Mouse (Mus musculus): Measurements from ENCODE around the gene Rnf144b.

DNA sequence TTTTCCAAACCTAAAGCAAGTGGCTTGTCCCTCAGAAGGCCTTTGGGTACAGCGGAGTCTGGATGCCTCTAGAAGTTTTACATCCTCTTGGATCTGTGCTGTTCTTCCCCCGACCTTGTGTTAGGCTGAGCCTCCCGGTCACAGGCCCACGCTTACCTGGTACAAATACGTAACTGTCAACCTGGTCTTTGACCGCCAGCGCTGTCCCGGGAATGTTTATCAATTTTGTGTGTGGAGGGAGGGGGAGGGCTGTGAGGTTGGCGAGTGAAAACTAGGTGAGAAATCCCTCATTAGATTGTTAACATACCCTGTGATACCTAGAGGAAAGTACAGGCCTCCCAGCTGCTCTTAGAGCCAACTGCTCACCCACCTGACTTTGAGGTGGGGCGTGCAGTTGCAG lies 27.5 kb downstream of the Rnf144b start:
- no peak for TF ChIP-seq POLR2A (IDR thresholded peaks at IDR 0.05; ENCODE audit: control insufficient read depth, extremely low read depth, insufficient read depth, low read length, poor library complexity)
- TF ChIP-seq CTCF (IDR thresholded peaks at IDR 0.05; ENCODE audit: borderline replicate concordance, control insufficient read depth, extremely low read depth, insufficient read depth, low read length, poor library complexity), result no peak

Measured in thymus, adult 2 months (tissue).